Mouse (Mus musculus) midbrain, embryonic 13.5 days (tissue): ENCODE results near the gene Zswim5. TPM values are rescaled to one million over a fixed set of nuclear protein-coding genes. Genes with fewer than 3 reads are reported as not detected.
A peak's percentile ranks its signal among the peaks of the same experiment; 100 is the strongest.

Experiments
- ATAC-seq: fragments of 200-750 bp; cut with Nextera tagmentation; 2 replicates; pipeline ENCODE4 v1.8.0; 2017; ENCODE audit warnings: mild to moderate bottlenecking, moderate TSS enrichment, moderate library complexity
- H3K27ac ChIP-seq: fragments of 300-500 bp; sonication (generic); 2 replicates; pipeline ENCODE4 v1.5.1; 2015; ENCODE audit warnings: inconsistent platforms, mild to moderate bottlenecking, moderate library complexity
- H3K27me3 ChIP-seq: fragments of 300-500 bp; sonication (generic); 2 replicates; pipeline ENCODE4 v1.6.1; 2015; ENCODE audit warnings: mild to moderate bottlenecking, inconsistent platforms
- H3K36me3 ChIP-seq: fragments of 300-500 bp; sonication (generic); 2 replicates; pipeline ENCODE4 v1.6.1; 2015; ENCODE audit warnings: mild to moderate bottlenecking, inconsistent platforms
- H3K4me1 ChIP-seq: fragments of 300-500 bp; sonication (generic); replicated peaks from 2 replicates; pipeline ENCODE4 v1.6.1; 2015; ENCODE audit warnings: inconsistent platforms
- H3K4me2 ChIP-seq: fragments of 300-500 bp; sonication (generic); replicated peaks from 2 replicates; pipeline ENCODE4 v1.6.1; 2015; ENCODE audit warnings: moderate library complexity, mild to moderate bottlenecking, inconsistent platforms
- H3K4me3 ChIP-seq: fragments of 300-500 bp; sonication (generic); replicated peaks from 2 replicates; pipeline ENCODE4 v1.5.1; 2015; ENCODE audit warnings: mild to moderate bottlenecking, inconsistent platforms
- H3K9ac ChIP-seq: fragments of 300-500 bp; sonication (generic); replicated peaks from 2 replicates; pipeline ENCODE4 v1.6.1; 2015; ENCODE audit warnings: mild to moderate bottlenecking, inconsistent platforms
- H3K9me3 ChIP-seq: fragments of 300-500 bp; sonication (generic); 2 replicates; pipeline ENCODE4 v1.6.1; 2016; ENCODE audit warnings: mild to moderate bottlenecking, inconsistent platforms
- WGBS: fragments of 180-500 bp; shearing (Covaris S2); methylation state at CpG from one replicate; pipeline ENCODE4 v1.1.7; 2015; 5-methylcytosine and 5-hydroxymethylcytosine counted together
- polyA plus RNA-seq: library from polyadenylated mRNA; unstranded; fragments of >200 nt; fragmentation: Nextera tagmentation; extraction: Ambion mirVana; gene quantifications from 2 replicates; pipeline ENCODE4 v1.2.1, GENCODE M21; 2015

The Zswim5 gene
- polyA plus RNA-seq, 1 experiment from 2014 or later: 9.9 TPM

DNA sequence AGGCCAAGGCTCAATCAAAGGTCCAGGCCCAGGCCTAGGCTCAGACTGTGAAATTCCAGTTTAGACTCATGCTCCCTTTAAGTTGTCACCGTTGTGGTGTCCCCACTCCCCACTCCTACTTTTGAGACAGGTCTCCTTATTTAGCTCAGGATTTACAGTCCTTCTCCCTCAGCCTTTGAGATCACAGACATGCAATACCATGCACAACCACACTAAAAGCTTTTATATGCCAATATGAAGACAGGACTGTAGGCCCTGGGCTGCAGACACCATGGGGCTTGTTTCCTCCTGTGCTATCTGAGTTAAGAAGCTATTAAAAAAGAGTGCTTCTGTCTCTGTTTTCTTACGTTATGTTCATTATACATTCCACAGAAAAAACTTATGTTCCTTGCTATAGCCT, 140.6 kb downstream of the Zswim5 start:
- H3K27ac ChIP-seq: no peak overlapping the region
- peaks cover 9% of the 10 kb centered on the region for H3K36me3 ChIP-seq
- WGBS: 91% methylated on average over 2 of the region's 2 CpGs
- ATAC-seq: no peak
- no peaks in the 10 kb centered on the region for H3K9me3 ChIP-seq
- H3K4me3 ChIP-seq: no peak overlapping the region
- peaks cover 12% of the 10 kb centered on the region for H3K4me1 ChIP-seq
- H3K4me2 ChIP-seq: no peak overlapping the region
- H3K27me3 ChIP-seq: no peaks in the 10 kb centered on the region
- H3K9ac ChIP-seq: no peak overlapping the region

DNA sequence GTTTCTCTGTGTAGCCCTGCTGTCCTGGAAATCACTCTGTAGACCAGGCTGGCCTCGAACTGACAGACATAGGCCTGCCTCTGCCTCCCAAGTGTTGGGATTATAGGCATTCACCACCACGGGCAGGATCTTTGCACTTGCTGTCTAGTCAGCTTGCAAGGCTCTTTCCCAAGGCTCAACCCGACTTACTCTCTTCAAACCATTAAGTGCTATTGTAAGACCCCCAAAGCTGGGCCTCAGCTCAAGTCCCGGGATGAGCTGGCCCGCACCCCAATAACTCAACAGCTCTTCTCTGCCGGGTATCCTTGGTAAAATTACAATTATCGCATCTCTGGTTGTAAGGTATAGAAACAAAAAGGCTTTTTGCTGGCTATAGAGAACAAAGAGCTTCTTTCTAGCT, 141.2 kb downstream of the Zswim5 start:
- H3K4me2 ChIP-seq: no peak overlapping the region
- no peaks in the 10 kb centered on the region for H3K9me3 ChIP-seq
- peaks cover 15% of the 10 kb centered on the region for H3K36me3 ChIP-seq
- no peak overlapping the region for H3K4me3 ChIP-seq
- no peaks in the 10 kb centered on the region for H3K27me3 ChIP-seq
- no peak for ATAC-seq
- H3K9ac ChIP-seq: no peak overlapping the region
- H3K4me1 ChIP-seq: peaks cover 12% of the 10 kb centered on the region
- no peak overlapping the region for H3K27ac ChIP-seq
- 82% methylated on average over 7 of the region's 7 CpGs for WGBS

DNA sequence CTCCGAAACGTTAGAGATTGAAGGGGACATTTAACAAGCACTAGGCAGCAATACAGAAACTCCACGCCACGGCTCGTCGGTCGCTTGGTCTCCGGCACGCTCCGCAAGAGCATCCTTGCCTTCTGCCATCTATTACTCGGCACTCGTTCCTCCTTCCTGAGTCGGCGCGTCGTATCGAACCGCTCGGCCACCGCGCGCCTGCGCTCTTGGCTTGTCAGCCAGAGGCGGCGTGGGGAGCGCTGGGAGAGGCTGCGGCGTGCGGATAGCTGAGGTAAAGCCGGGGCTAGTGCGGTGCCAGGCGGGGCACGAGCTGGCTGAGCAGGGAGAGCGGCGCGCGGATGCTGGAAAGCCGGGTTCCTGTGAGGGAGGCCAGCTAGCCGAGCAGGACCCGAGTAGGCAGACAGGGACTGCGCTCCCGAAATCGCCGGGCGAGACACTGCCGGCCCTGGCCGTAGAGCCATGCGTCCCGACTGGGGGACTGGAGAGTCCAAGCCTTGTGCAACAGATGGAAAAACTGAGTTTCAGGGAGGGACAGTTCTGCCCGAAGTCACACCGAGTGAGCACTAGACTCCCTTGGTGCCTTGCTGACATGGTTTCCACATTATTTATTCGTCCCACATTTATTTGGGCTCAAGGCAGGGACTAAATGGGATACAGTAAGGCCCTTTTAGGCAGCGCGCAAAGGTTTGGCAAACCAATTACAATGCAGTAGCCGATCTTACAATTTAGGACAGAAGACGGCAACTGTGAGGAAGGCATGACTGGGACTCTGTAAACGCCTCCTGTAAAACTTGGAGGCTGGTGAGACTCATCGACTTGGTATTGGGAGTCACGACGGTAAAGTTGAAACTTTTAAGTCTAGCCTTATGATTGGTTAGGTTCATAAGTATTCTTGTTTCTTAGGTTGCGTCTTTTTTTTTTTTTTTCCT, 142.3 kb downstream of the Zswim5 start, which contains the start of gene Eif2b3:
Eif2b3 (plus strand) TSS at position 197 of the 929 bp plus-strand sequence.
- ATAC-seq: peak; percentile 97
- H3K9ac ChIP-seq: peak within 1 kb of the TSS; percentile 90
- WGBS: 2% methylated on average over 61 of the region's 61 CpGs
- no peaks in the 10 kb centered on the region for H3K9me3 ChIP-seq
- H3K27ac ChIP-seq: peak within 1 kb of the TSS; percentile 60; the same call in 1 of the 2 replicates
- peaks cover 19% of the 10 kb centered on the region for H3K36me3 ChIP-seq
- peaks cover 12% of the 10 kb centered on the region for H3K4me1 ChIP-seq
- H3K4me3 ChIP-seq: peak within 1 kb of the TSS; percentile 90
- H3K27me3 ChIP-seq: no peaks in the 10 kb centered on the region
- H3K4me2 ChIP-seq: peak within 1 kb of the TSS; percentile 80

DNA sequence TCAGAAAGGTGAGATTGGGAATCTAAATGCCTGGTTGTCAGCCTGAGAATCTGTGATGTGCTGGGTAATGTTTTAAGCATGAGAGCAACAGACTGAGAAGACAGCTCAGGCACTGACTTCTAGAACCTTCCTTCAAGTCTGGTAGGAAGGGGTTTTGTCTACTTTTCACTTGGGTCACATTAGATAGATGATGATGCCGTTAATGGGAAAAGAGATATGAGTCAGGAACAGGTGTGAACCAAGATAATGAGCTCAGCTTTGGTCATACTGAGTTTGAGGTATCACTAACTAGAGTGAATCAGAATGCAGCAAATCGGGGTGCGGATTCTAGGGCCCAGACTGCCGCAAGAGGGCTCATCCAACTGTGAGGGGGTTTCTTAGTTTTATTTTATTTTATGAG, 146.3 kb downstream of the Zswim5 start:
- Histone ChIP-seq H3K4me1 (peaks cover 12% of the 10 kb centered on the region), H3K27ac (no peak overlapping the region), H3K9ac (no peak overlapping the region), H3K27me3 (no peaks in the 10 kb centered on the region), H3K36me3 (peaks cover 26% of the 10 kb centered on the region), H3K4me3 (no peak overlapping the region), H3K9me3 (no peaks in the 10 kb centered on the region), H3K4me2 (no peak overlapping the region)
- WGBS: 96% methylated on average over 4 of the region's 4 CpGs
- ATAC-seq: no peak

DNA sequence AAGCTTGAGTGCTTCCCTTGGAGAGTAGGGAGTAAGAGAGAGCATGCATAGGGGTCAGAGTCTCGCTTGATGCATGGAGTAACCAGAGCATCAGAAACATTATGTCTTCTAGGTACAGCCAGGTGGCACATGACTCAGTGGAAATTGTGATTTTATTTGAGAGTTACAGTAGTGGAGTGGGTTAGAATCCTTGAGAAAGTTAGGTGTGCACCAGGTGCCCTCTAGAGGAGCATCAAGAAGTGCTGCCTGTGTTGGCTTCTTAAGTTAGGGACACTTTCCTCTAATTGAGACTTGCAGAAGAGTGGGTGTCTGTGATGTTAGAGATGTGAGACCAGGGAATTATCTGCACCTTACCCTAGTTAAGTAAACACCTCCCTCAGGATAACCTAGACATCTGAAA, 153.9 kb downstream of the Zswim5 start:
- no peak for ATAC-seq
- Histone ChIP-seq H3K27me3 (no peaks in the 10 kb centered on the region), H3K4me3 (no peak overlapping the region), H3K4me1 (no peaks in the 10 kb centered on the region), H3K36me3 (peaks cover 20% of the 10 kb centered on the region), H3K9me3 (no peaks in the 10 kb centered on the region), H3K27ac (no peak overlapping the region), H3K4me2 (no peak overlapping the region), H3K9ac (no peak overlapping the region)
- 95% methylated on average over 1 of the region's 1 CpGs for WGBS

Other genes with a start within 250 kb of the Zswim5 start
- gene Nasp, start 249.4 kb upstream of the Zswim5 start, polyA plus RNA-seq: 131 and 148 TPM in 2 replicates
- 613 and 617 TPM in 2 replicates for gene Akr1a1, start 225.7 kb upstream of the Zswim5 start, polyA plus RNA-seq
- gene Prdx1, start 191.8 kb upstream of the Zswim5 start, polyA plus RNA-seq: 516 and 536 TPM in 2 replicates
- 29.6 and 29.8 TPM in 2 replicates for gene Mmachc, start 169.0 kb upstream of the Zswim5 start, polyA plus RNA-seq
- 18.8 and 18.9 TPM in 2 replicates for gene Ccdc163, start 168.9 kb upstream of the Zswim5 start, polyA plus RNA-seq
- 3.7 and 4.1 TPM in 2 replicates for gene Tesk2, start 156.4 kb upstream of the Zswim5 start, polyA plus RNA-seq
- 30.3 and 33.1 TPM in 2 replicates for gene Toe1, start 69.7 kb upstream of the Zswim5 start, polyA plus RNA-seq
- gene Mutyh, start 69.7 kb upstream of the Zswim5 start, polyA plus RNA-seq: 10.2 and 10.6 TPM in 2 replicates
- gene Hpdl, start 55.7 kb upstream of the Zswim5 start, polyA plus RNA-seq: 0.62 and 1.0 TPM in 2 replicates
- 73.4 and 73.6 TPM in 2 replicates for gene Urod, start 117.0 kb downstream of the Zswim5 start, polyA plus RNA-seq
- gene Hectd3, start 117.9 kb downstream of the Zswim5 start, polyA plus RNA-seq: 18.3 and 20.2 TPM in 2 replicates
- gene Eif2b3, start 142.0 kb downstream of the Zswim5 start, polyA plus RNA-seq: 45.5 and 50.2 TPM in 2 replicates
- gene Ptch2, start 218.7 kb downstream of the Zswim5 start, polyA plus RNA-seq: 7.1 and 7.3 TPM in 2 replicates
- gene Btbd19, start 248.3 kb downstream of the Zswim5 start, polyA plus RNA-seq: 3.3 and 3.4 TPM in 2 replicates
- not detected in 2 replicates for gene Tctex1d4, start 249.4 kb downstream of the Zswim5 start, polyA plus RNA-seq